Mouse (Mus musculus) neural tube, embryonic 11.5 days (tissue): ENCODE results near the gene Gnb5. TPM values are rescaled to one million over a fixed set of nuclear protein-coding genes. Genes with fewer than 3 reads are reported as not detected.

Experiments used
- polyA plus RNA-seq: library from polyadenylated mRNA; unstranded; fragments of >200 nt; fragmentation: Nextera tagmentation; extraction: Ambion mirVana; gene quantifications from 2 replicates; pipeline ENCODE4 v1.2.1, GENCODE M21; 2014

Gene Gnb5
- polyA plus RNA-seq, 1 experiment from 2014 or later, result 34.2 TPM

Other genes starting within 250 kb of the Gnb5 start
- gene Myo5a, start 235.3 kb upstream of the Gnb5 start, polyA plus RNA-seq, result 29.4 and 35.3 TPM in 2 replicates
- gene Myo5c, start 74.3 kb upstream of the Gnb5 start, polyA plus RNA-seq, result 0.35 and 0.36 TPM in 2 replicates
- not detected in 2 replicates for gene Bcl2l10, start 41.5 kb downstream of the Gnb5 start, polyA plus RNA-seq
- 204 and 213 TPM in 2 replicates for gene Mapk6, start 103.7 kb downstream of the Gnb5 start, polyA plus RNA-seq
- 47.0 and 50.9 TPM in 2 replicates for gene Leo1, start 135.2 kb downstream of the Gnb5 start, polyA plus RNA-seq